Mouse (Mus musculus) kidney, embryonic 15.5 days (tissue): ENCODE data around the gene Gm44511. TPM values are rescaled to one million over a fixed set of nuclear protein-coding genes. Genes with fewer than 3 reads are reported as not detected.

Source experiments
- ATAC-seq: fragments of 200-750 bp; cut with Nextera tagmentation; replicated peaks from 2 replicates; pipeline ENCODE4 v1.8.0; 2017; ENCODE audit warnings: moderate TSS enrichment; ENCODE audit not compliant: low FRiP score
- H3K27ac ChIP-seq: fragments of 300-500 bp; sonication (generic); 2 replicates; pipeline ENCODE4 v1.5.1; 2015; ENCODE audit warnings: mild to moderate bottlenecking, inconsistent platforms
- H3K27me3 ChIP-seq: fragments of 300-500 bp; sonication (generic); 2 replicates; pipeline ENCODE4 v1.6.1; 2015; ENCODE audit warnings: inconsistent platforms
- H3K36me3 ChIP-seq: fragments of 300-500 bp; sonication (generic); 2 replicates; pipeline ENCODE4 v1.6.1; 2015; ENCODE audit warnings: inconsistent platforms
- H3K4me1 ChIP-seq: fragments of 300-500 bp; sonication (generic); 2 replicates; pipeline ENCODE4 v1.6.1; 2015; ENCODE audit warnings: inconsistent platforms
- H3K4me2 ChIP-seq: fragments of 300-500 bp; sonication (generic); 2 replicates; pipeline ENCODE4 v1.6.1; 2015; ENCODE audit warnings: moderate library complexity, mild to moderate bottlenecking, inconsistent platforms
- H3K4me3 ChIP-seq: fragments of 300-500 bp; sonication (generic); replicated peaks from 2 replicates; pipeline ENCODE4 v1.5.1; 2015; ENCODE audit warnings: mild to moderate bottlenecking, inconsistent platforms
- H3K9ac ChIP-seq: fragments of 300-500 bp; sonication (generic); 2 replicates; pipeline ENCODE4 v1.6.1; 2015; ENCODE audit warnings: mild to moderate bottlenecking, inconsistent platforms
- H3K9me3 ChIP-seq: fragments of 300-500 bp; sonication (generic); replicated peaks from 2 replicates; pipeline ENCODE4 v1.6.1; 2016; ENCODE audit warnings: inconsistent platforms
- WGBS: fragments of 180-500 bp; shearing (Covaris S2); methylation state at CpG from one replicate; pipeline ENCODE4 v1.1.7; 2015; ENCODE audit warnings: mixed read lengths; 5-methylcytosine and 5-hydroxymethylcytosine counted together
- polyA plus RNA-seq: library from polyadenylated mRNA; unstranded; fragments of >200 nt; fragmentation: Nextera tagmentation; extraction: Ambion mirVana; gene quantifications from 2 replicates; pipeline ENCODE4 v1.2.1, GENCODE M21; 2015

Gm44511 gene
- polyA plus RNA-seq, 1 experiment from 2014 or later: not detected

DNA sequence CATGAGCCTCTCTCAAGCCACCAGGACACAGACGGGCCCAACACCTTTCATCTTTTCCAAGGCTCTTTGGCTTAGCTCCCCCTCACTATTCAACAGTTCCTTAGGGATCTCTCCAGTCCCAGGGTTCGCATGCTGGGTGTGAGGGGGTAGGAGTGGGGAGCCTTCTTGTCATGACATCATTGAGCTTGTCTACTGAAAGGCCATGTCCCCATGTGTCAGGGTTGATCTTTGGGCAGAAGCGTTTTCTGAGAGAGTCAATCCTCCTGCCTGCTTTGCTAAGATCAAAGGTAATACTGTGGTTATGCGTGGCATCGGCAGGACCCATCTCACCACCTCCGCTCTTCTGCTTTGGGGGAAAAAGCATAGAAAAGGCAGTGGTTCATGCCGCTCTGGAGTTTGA lies 88.7 kb downstream of the Gm44511 start:
- Histone ChIP-seq H3K27me3 (no peaks in the 10 kb centered on the region), H3K36me3 (no peaks in the 10 kb centered on the region), H3K9ac (no peak overlapping the region), H3K4me3 (no peak overlapping the region), H3K9me3 (no peaks in the 10 kb centered on the region), H3K4me2 (no peak overlapping the region), H3K4me1 (peaks cover 9% of the 10 kb centered on the region), H3K27ac (no peak overlapping the region)
- no peak for ATAC-seq
- 88% methylated on average over 7 of the region's 7 CpGs for WGBS

DNA sequence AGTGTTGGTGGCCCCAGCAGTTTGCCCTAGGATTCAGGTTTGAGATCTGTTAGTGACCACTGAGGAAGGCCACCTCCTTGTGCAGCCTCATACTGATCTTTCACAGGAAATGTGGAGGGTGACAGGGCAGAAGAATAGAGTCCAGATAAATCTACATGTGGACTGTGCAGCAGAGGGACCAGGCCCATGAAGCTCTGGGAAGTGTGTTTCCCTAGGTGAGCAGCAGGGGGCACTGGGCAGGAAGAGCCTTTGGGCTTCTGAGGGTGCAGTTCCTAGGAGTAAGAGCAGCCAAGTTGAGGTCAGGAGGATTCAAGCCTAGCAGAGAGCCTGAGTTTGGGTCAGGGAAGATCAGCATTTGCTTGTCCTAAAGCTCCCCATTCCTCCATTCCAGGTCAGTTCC lies 90.0 kb downstream of the Gm44511 start:
- Histone ChIP-seq H3K9me3 (no peaks in the 10 kb centered on the region), H3K9ac (no peak overlapping the region), H3K27ac (no peak overlapping the region), H3K27me3 (no peaks in the 10 kb centered on the region), H3K36me3 (no peaks in the 10 kb centered on the region), H3K4me3 (no peak overlapping the region), H3K4me2 (no peak overlapping the region), H3K4me1 (peaks cover 9% of the 10 kb centered on the region)
- ATAC-seq: no peak

DNA sequence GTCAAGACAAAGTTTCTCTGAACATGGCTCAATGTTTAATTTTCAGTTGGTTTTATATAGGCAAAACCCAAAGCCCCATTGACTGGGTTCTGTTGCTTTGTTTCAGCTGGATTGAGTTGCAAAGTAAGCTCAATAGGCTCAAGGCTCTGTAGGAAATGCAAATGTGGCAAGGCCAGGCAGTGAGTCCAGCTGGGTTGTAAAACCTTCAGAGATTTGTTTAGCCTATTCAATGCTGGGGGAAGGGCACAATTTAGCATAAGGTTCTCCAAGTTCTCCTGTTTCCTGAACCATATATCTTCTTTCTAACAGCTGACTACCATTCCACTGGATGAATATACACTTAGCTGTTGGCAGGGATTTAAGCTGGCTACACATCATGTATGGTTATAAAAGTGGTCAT lies 91.2 kb downstream of the Gm44511 start:
- H3K9ac ChIP-seq: no peak overlapping the region
- no peaks in the 10 kb centered on the region for H3K9me3 ChIP-seq
- H3K27me3 ChIP-seq: no peaks in the 10 kb centered on the region
- peak; percentile 57 for ATAC-seq
- H3K36me3 ChIP-seq: no peaks in the 10 kb centered on the region
- H3K4me1 ChIP-seq: peaks cover 9% of the 10 kb centered on the region
- H3K4me2 ChIP-seq: no peak overlapping the region
- no peak overlapping the region for H3K4me3 ChIP-seq
- H3K27ac ChIP-seq: no peak overlapping the region

DNA sequence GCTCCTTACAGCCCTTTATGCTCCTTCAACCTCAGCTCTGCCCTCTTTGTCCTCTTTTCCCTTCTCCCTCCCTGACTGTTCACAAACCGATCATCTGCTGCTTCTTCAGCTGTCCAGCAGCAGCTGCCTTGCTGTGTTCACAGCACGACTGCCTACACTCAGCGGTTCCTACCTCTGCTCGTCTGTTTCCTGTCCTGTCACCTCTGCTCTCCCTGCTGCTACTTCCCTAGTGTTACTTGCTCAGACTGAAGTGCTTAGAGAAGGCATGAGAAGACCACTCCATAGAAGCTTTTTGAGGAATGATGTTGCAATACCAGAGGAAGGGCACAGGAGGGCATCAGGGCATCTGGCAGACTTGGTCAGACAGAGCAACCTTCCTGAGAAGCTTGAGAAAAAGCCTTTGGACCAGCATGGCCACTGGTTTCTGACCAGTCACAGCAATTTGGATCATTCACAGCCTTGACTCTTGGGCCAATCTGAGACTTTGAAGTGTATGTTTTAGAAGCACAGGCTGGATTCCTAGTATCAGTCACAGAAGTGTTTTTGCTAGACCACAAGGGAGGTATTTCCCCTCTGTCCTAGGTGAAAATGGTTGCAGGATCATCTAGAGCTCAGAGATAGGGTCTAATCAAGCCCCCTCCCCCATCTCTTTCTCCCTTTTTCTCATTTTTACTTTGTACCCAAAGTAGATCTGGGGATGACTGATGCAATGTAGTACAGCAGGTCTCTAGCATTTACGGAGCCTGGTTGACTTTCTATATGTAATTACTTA lies 92.0 kb downstream of the Gm44511 start:
- no peak overlapping the region for H3K4me3 ChIP-seq
- WGBS: 35% methylated on average over 5 of the region's 5 CpGs
- H3K9ac ChIP-seq: no peak overlapping the region
- no peak for ATAC-seq
- H3K4me1 ChIP-seq: peaks cover 9% of the 10 kb centered on the region
- no peak overlapping the region for H3K4me2 ChIP-seq
- no peaks in the 10 kb centered on the region for H3K9me3 ChIP-seq
- H3K27ac ChIP-seq: no peak overlapping the region; the same call in 1 of the 2 replicates
- H3K36me3 ChIP-seq: no peaks in the 10 kb centered on the region
- H3K27me3 ChIP-seq: no peaks in the 10 kb centered on the region

DNA sequence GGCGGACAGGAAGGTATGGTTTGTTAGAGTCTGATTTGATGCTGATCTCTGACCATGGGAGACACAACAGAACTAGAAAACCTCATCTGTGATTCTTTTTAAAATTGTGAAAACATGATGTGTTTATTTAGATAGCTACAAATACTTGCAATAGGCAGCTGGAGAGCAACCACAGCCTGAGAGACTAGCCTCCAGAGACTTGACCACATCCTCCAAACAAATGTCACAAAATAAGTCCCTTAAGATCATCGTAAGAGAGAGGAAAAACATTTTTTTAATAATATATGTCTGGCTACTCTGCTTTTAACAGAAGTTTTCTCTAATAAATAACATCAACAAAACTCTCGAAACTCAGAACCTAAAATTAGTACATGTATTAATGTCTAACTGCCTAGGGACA lies 94.1 kb downstream of the Gm44511 start:
- ATAC-seq: no peak
- no peaks in the 10 kb centered on the region for H3K9me3 ChIP-seq
- WGBS: 78% methylated on average over 3 of the region's 3 CpGs

More for the DNA sequence above, 94.1 kb downstream of the Gm44511 start:
- H3K9ac ChIP-seq: no peak overlapping the region
- no peaks in the 10 kb centered on the region for H3K27me3 ChIP-seq
- H3K4me1 ChIP-seq: peaks cover 9% of the 10 kb centered on the region
- H3K4me3 ChIP-seq: no peak overlapping the region
- no peaks in the 10 kb centered on the region for H3K36me3 ChIP-seq
- H3K4me2 ChIP-seq: no peak overlapping the region
- H3K27ac ChIP-seq: no peak overlapping the region

Other genes with a start within 250 kb of the Gm44511 start
- 0.53 and 0.93 TPM in 2 replicates for gene A2ml1, start 244.7 kb downstream of the Gm44511 start, polyA plus RNA-seq
- 0.39 TPM in 1 of 2 replicates, not detected in the other for gene Klrb1a, start 202.8 kb downstream of the Gm44511 start, polyA plus RNA-seq
- 0.37 TPM in 1 of 2 replicates, not detected in the other for gene Clec2h, start 163.9 kb downstream of the Gm44511 start, polyA plus RNA-seq
- not detected in 2 replicates for gene Klrb1, start 103.3 kb downstream of the Gm44511 start, polyA plus RNA-seq
- gene Klrb1c, start 37.1 kb downstream of the Gm44511 start, polyA plus RNA-seq: 0.17 and 0.22 TPM in 2 replicates
- 0.09 TPM in 1 of 2 replicates, not detected in the other for gene Klrb1b, start within 50 bp of the Gm44511 start, polyA plus RNA-seq
- gene Clec2i, start 61.3 kb upstream of the Gm44511 start, polyA plus RNA-seq: 0.15 and 0.16 TPM in 2 replicates
- gene BC035044, start 64.8 kb upstream of the Gm44511 start, polyA plus RNA-seq: 0.68 TPM in 2 replicates
- 0.06 TPM in 1 of 2 replicates, not detected in the other for gene Clec2g, start 108.1 kb upstream of the Gm44511 start, polyA plus RNA-seq
- gene Klrb1f, start 219.6 kb upstream of the Gm44511 start, polyA plus RNA-seq: 0.26 and 0.29 TPM in 2 replicates